Mouse (Mus musculus): ENCODE results near the gene Cmtm8.

DNA sequence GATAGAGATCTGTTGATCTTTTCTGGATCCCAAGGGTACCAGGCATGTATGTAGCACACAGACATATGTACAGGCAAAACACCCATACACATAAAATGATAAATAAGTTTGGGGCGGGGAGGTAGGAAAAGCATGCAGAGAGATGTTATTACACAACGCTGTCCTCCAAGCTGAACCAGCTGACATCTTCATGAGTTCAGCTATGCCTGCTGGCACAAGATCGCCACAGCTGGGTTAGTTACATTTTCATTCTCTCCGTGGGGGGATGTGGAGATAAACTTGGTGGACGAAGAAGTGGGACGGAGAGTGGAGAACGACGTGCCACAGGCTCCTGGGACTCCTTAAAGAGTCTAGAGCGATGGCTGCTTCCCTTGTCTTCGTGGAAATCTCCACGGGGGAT lies 49.0 kb upstream of the Cmtm8 start:
- TF ChIP-seq CTCF (IDR thresholded peaks at IDR 0.05; ENCODE audit: borderline replicate concordance, extremely low read depth, insufficient read depth, insufficient read length) = no peak
- no peak for TF ChIP-seq POLR2A (IDR thresholded peaks at IDR 0.05; ENCODE audit: borderline replicate concordance, extremely low read depth, insufficient read depth, insufficient read length, poor library complexity, severe bottlenecking)
